Mouse (Mus musculus) adrenal gland, postnatal 25 days (tissue): ENCODE data around the gene Acyp1. TPM values are rescaled to one million over a fixed set of nuclear protein-coding genes. Genes with fewer than 3 reads are reported as not detected.

Experiments
- DNase-seq: peaks from one replicate; pipeline ENCODE4 v3.0.0; 2021; ENCODE audit warnings: mixed read lengths
- microRNA-seq, 2 experiments: library from miRNA; unstranded; fragments of <30 nt; microRNA quantifications; one replicate each; pipeline ENCODE4 v1.2.0; 2021
- total RNA-seq: library from RNA; stranded (reverse); gene quantifications from 2 replicates; pipeline ENCODE4 v1.2.3, GENCODE M21; 2021

Acyp1 gene
- total RNA-seq, 1 experiment from 2014 or later = 42.2 TPM

- DNase-seq = peak; percentile 46
These were observed 54.6 kb downstream of the Acyp1 start for GRCm38 (mm10) chr12:85233376-85234358.

GRCm38 (mm10) chr12:85227876-85228599 is 60.2 kb downstream of the Acyp1 start:
- no peak for DNase-seq

- no peak for DNase-seq
These were observed 61.0 kb downstream of the Acyp1 start for GRCm38 (mm10) chr12:85227227-85227626.

Small RNA genes lying within 50 kb of the gene (microRNA-seq; reads per million reads assigned to microRNA genes)
- gene Mir6938 = 0 to 0.71 reads per million in 2 experiments

Other genes starting within 250 kb of the Acyp1 start
- 3.1 and 6.2 TPM in 2 replicates for gene Prox2, start 177.7 kb downstream of the Acyp1 start, total RNA-seq
- gene Dlst, start 177.6 kb downstream of the Acyp1 start, total RNA-seq = 288 and 302 TPM in 2 replicates
- gene Rps6kl1, start 137.2 kb downstream of the Acyp1 start, total RNA-seq = 1.0 and 1.1 TPM in 2 replicates
- gene Pgf, start 110.6 kb downstream of the Acyp1 start, total RNA-seq = 1.4 and 1.8 TPM in 2 replicates
- 68.0 and 83.9 TPM in 2 replicates for gene Eif2b2, start 69.0 kb downstream of the Acyp1 start, total RNA-seq
- gene Mlh3, start 17.8 kb downstream of the Acyp1 start, total RNA-seq = 9.9 and 14.3 TPM in 2 replicates
- 1.8 and 1.9 TPM in 2 replicates for gene Zc2hc1c, start 153 bp upstream of the Acyp1 start, total RNA-seq
- gene Nek9, start 50.9 kb upstream of the Acyp1 start, total RNA-seq = 75.7 and 94.0 TPM in 2 replicates
- gene Tmed10, start 86.4 kb upstream of the Acyp1 start, total RNA-seq = 287 and 302 TPM in 2 replicates
- gene Fos, start 185.5 kb upstream of the Acyp1 start, total RNA-seq = 1.9 and 2.0 TPM in 2 replicates